Mouse (Mus musculus) heart, adult 2 months (tissue): ENCODE data around the gene Crk. TPM values are rescaled to one million over a fixed set of nuclear protein-coding genes. Genes with fewer than 3 reads are reported as not detected.

Experiments used
- DNase-seq, 2 experiments: peaks; one replicate each; pipeline ENCODE4 v3.0.0; 2021
- H3K27ac ChIP-seq: fragments of 200-600 bp; 2 replicates; pipeline ENCODE4 v1.8.1; 2022
- H3K27me3 ChIP-seq: fragments of 200-500 bp; 2 replicates; pipeline ENCODE4 v1.6.1; 2012; ENCODE audit warnings: mild to moderate bottlenecking, low read length, inconsistent platforms, mixed read lengths; ENCODE audit not compliant: control insufficient read depth, insufficient read depth
- H3K36me3 ChIP-seq: fragments of 200-500 bp; 2 replicates; pipeline ENCODE4 v1.6.1; 2012; ENCODE audit warnings: low read length, inconsistent platforms; ENCODE audit not compliant: control insufficient read depth, insufficient read depth
- H3K4me1 ChIP-seq: fragments of 200-500 bp; 2 replicates; pipeline ENCODE4 v1.6.1; 2011; ENCODE audit warnings: low read length; ENCODE audit not compliant: control insufficient read depth, insufficient read depth
- H3K4me3 ChIP-seq: fragments of 200-600 bp; 2 replicates; pipeline ENCODE4 v1.8.1; 2022
- H3K79me2 ChIP-seq: fragments of 200-500 bp; replicated peaks from 2 replicates; pipeline ENCODE4 v1.6.1; 2012; ENCODE audit warnings: mild to moderate bottlenecking, inconsistent platforms, low read length, moderate library complexity, mixed read lengths; ENCODE audit not compliant: control insufficient read depth, insufficient read depth
- H3K9ac ChIP-seq: fragments of 200-500 bp; 2 replicates; pipeline ENCODE4 v1.6.1; 2012; ENCODE audit warnings: low read depth, mild to moderate bottlenecking, control low read depth, inconsistent platforms, low read length, mixed read lengths
- CTCF ChIP-seq: fragments of 200-600 bp; IDR thresholded peaks from 2 replicates; pipeline ENCODE4 v1.8.1; 2022; ENCODE audit warnings: antibody characterized with exemption, mild to moderate bottlenecking, moderate library complexity
- EP300 ChIP-seq: fragments of 200-500 bp; IDR thresholded peaks from 2 replicates; pipeline ENCODE4 v1.6.1; 2011; ENCODE audit warnings: low read depth, low read length, control low read depth; ENCODE audit not compliant: insufficient read depth
- POLR2A ChIP-seq: fragments of 200-500 bp; IDR thresholded peaks from 2 replicates; pipeline ENCODE4 v1.6.1; 2011; ENCODE audit warnings: mild to moderate bottlenecking, low read depth, low read length, control low read depth; ENCODE audit not compliant: insufficient read depth
- WGBS: fragments of 180-500 bp; shearing (Covaris S2); methylation state at CpG from one replicate; pipeline ENCODE4 v1.1.7; 2018; 5-methylcytosine and 5-hydroxymethylcytosine counted together
- intact Hi-C: fragments of 180-260 bp; cut with DNase I; formaldehyde crosslinking; loops from one replicate; pipeline ENCODE4 v1.15.1; 2025
- long read RNA-seq: library from polyadenylated mRNA; stranded (forward); transcript quantifications from one replicate; pipeline ENCODE4 v2.0.0, GENCODE M21; 2021
- polyA plus RNA-seq: library from polyadenylated mRNA; depleted of rRNA; stranded (reverse); fragments of >200 nt; gene quantifications from 2 replicates; pipeline ENCODE4 v1.2.3, GENCODE M21; 2012; rRNA removed
- total RNA-seq, 2 experiments: library from RNA; stranded (reverse); gene quantifications; 2 replicates each; pipeline ENCODE4 v1.2.3; 2021

Gene Crk
- 10 to 100 TPM; 82.9 to 90.3 TPM for total RNA-seq
- polyA plus RNA-seq = 27.6 and 64.4 TPM in 2 replicates
- long read RNA-seq, full-length matches to known transcripts = 52 of 59 reads
- long read RNA-seq, partial matches to known transcripts = 7 of 59 reads
- long read RNA-seq, other reads (novel, unspliced or antisense) = 0 of 59 reads

DNA sequence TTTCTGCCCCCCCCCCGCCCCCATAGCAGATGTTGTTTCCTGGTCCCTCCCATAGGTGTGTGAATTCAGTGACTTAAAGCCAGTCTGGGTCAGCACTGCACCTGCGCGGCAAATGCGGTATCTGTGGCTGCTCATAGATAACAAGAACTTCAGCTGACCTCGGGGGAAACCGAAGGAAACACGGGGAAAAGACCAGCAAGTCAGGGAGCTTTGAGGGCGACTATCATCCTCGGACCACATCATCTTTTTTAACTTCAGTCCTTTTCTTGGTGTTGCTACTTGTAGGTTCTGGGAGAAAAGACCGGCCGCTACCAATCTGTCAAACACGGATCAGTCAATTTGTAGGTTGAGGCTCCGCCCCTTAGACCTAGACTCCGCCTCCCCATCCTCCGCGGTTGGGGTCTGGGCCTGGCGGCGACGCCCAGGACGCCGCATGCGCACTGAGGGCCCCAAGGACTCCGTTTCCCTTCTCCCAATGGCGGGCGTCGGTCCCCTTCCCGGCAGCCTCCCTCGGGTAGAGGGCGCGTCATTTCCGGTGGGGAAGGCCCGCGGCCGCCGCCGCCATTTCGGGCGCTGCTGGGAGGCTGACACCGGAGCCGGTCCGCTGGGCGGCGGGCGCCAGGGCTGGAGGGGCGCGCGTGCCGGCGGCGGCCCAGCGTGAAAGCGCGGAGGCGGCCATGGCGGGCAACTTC, at the start of gene Crk:
Gene Crk, plus strand, starts transcription at position 513 of the 692 bp plus-strand sequence.
- peak within 1 kb of the TSS; percentile 99 for H3K27ac ChIP-seq
- H3K4me1 ChIP-seq = peaks cover 5% of the 10 kb centered on the region
- H3K79me2 ChIP-seq = peaks cover 2% of the 10 kb centered on the region; the same call in 1 of the 2 replicates
- intact Hi-C loops = loop anchor here (2.0 kb wide), 2 partner anchors 22 to 44 kb away; no protein-coding TSS in a partner anchor
- H3K4me3 ChIP-seq = peak within 1 kb of the TSS; percentile 93
- peaks cover 26% of the 10 kb centered on the region for H3K36me3 ChIP-seq
- DNase-seq = peak; percentile 98 to 99
- WGBS = under 1% methylated on average over 47 of the region's 55 CpGs
- H3K9ac ChIP-seq = peak within 1 kb of the TSS; percentile 97
- no peaks in the 10 kb centered on the region for H3K27me3 ChIP-seq
- TF ChIP-seq EP300 = no peak
- TF ChIP-seq POLR2A = peak; percentile 53

DNA sequence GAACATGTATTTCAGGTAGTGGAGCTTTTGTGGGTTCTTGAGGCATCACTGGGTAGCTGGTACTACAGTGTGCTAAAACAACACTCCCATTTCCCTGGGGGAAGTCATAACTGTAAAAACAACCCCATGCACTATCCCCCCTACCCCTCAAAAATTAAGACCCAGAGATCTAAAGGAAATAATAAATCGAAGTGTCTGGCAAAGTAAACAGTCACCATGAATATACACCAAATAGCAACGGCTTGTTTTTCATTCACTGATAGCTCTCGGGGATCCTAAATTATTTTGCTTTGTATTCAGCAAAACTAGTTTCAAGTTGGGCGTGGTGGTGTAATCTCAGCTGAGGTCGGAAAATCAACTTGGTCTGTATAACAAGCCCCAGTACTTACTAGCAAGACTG, 49.0 kb upstream of the Crk start:
- WGBS = 6% methylated on average over 5 of the region's 5 CpGs
- Histone ChIP-seq H3K27me3 (no peaks in the 10 kb centered on the region), H3K79me2 (no peaks in the 10 kb centered on the region; the same call in 1 of the 2 replicates), H3K27ac (peak overlapping the region; percentile 85), H3K4me1 (peaks cover 17% of the 10 kb centered on the region), H3K9ac (no peak overlapping the region), H3K36me3 (peaks cover 12% of the 10 kb centered on the region), H3K4me3 (peak overlapping the region; percentile 64)
- no peak for TF ChIP-seq EP300
- TF ChIP-seq POLR2A = no peak
- TF ChIP-seq CTCF = no peak
- intact Hi-C loops = no loop called here
- DNase-seq = no peak

DNA sequence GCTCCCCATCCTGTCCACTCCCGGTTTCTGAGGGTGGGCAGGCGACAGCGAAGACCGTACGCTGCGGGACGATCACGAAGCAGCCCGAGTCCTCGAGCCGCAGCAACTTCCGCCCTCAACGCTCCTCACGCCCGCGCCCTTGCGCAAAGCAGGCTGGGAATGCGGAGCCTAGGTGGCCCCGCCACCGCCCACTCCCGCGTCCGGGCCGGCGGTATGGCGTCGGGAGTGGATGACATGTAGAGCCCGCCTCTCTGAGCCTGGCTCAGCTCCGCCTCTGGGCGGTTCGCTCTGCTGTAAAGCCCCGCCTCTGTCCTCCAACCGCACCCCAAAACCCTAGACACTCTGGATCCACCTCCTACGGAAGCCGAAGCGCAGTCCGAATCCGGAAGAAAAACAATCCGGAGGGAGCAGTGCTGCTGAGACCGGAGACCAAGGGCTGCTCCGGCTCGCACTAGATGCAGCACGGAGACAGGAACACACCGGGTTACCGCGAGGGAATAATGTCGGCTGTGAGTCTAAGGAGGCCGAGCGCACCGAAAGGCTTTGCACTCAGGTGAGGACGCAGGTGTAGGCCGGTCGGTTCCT, 48.3 kb upstream of the Crk start, which contains the start of gene Inpp5k:
Gene Inpp5k, plus strand, starts transcription at position 344 of the 585 bp plus-strand sequence.
- peaks cover 20% of the 10 kb centered on the region for H3K4me1 ChIP-seq
- H3K79me2 ChIP-seq = no peaks in the 10 kb centered on the region; the same call in 1 of the 2 replicates
- H3K27ac ChIP-seq = peak within 1 kb of the TSS; percentile 85
- peak; percentile 97 to 99 for DNase-seq
- WGBS = under 1% methylated on average over 53 of the region's 53 CpGs
- peak within 1 kb of the TSS; percentile 64 for H3K4me3 ChIP-seq
- H3K9ac ChIP-seq = peak within 1 kb of the TSS; percentile 83
- no peaks in the 10 kb centered on the region for H3K27me3 ChIP-seq
- H3K36me3 ChIP-seq = peaks cover 8% of the 10 kb centered on the region
- no peak for TF ChIP-seq CTCF
- TF ChIP-seq POLR2A = peak; percentile 92
- TF ChIP-seq EP300 = peak; percentile 68
- intact Hi-C loops = loop anchor here (1.0 kb wide), 1 partner anchor 21 kb away; no protein-coding TSS in a partner anchor

DNA sequence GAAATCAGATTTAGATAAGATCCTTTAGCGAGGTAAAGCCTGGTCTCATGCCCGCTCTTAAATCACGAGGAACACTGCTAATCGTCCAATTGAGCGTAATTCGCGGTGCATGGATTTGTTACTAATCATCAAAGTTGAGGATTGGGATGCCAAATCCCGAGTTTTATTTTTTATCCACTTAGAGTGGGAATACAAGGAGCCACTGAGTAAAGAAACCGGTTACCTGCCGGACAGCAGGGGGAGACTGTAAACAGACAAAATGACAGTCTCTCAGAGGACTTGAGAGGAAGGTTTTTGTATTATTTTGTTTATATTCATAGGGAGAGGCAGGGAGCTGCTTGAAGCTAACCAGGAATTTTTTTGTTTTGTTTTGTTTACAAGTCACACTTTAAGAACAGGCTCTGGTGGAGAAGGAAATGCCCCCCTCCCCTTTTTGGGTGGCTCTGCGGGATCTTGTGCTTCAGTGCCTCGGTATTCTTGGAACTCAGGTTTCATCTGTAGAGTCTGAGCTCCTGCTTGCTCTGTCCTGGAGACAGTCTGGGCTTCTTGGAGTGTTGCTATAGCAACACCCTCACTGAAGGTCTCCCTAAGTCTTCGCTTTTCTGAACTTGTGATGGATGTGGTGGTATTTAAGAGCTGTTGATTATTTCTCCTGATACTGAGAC, 47.4 kb upstream of the Crk start:
- TF ChIP-seq EP300 (no peak), POLR2A (no peak), CTCF (peak; percentile 80)
- intact Hi-C loops = loop anchor here (1.0 kb wide), 1 partner anchor 20 kb away; no protein-coding TSS in a partner anchor
- Histone ChIP-seq H3K79me2 (no peaks in the 10 kb centered on the region; the same call in 1 of the 2 replicates), H3K27ac (peak overlapping the region; percentile 76), H3K36me3 (peaks cover 14% of the 10 kb centered on the region), H3K4me1 (peaks cover 23% of the 10 kb centered on the region), H3K4me3 (peak overlapping the region; percentile 64), H3K9ac (peak overlapping the region; percentile 79), H3K27me3 (no peaks in the 10 kb centered on the region)
- 7% methylated on average over 13 of the region's 13 CpGs for whole genome bisulfite sequencing
- DNase-seq = peak in 1 of 2 experiments; percentile 53

DNA sequence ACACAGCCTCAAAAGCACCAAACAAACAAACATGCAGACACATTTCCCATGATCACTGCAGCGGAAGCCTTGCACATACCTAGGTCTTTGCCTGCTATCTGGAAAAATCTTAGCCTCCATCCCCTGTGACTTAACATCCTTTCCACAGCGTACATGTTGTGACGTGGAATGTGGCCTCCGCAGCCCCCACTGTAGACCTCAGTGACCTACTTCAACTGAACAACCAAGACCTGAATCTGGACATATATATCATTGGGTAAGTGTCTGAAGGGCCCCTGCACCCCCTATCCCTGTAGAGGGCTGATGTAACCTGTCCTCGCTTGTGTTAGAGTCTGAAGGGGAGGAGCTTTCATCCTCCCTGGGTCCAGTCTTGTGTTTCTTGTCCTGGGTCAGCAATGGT, 46.1 kb upstream of the Crk start:
- Histone ChIP-seq H3K4me1 (peaks cover 23% of the 10 kb centered on the region), H3K4me3 (no peak overlapping the region), H3K27ac (peak overlapping the region; percentile 62; the same call in 1 of the 2 replicates), H3K27me3 (no peaks in the 10 kb centered on the region), H3K9ac (no peak overlapping the region), H3K36me3 (peaks cover 15% of the 10 kb centered on the region), H3K79me2 (no peaks in the 10 kb centered on the region; the same call in 1 of the 2 replicates)
- no peak for DNase-seq
- no peak for TF ChIP-seq POLR2A
- WGBS = 89% methylated on average over 5 of the region's 5 CpGs
- intact Hi-C loops = no loop called here
